Mouse (Mus musculus): ENCODE data around the gene Hivep2.

The Hivep2 gene

DNA sequence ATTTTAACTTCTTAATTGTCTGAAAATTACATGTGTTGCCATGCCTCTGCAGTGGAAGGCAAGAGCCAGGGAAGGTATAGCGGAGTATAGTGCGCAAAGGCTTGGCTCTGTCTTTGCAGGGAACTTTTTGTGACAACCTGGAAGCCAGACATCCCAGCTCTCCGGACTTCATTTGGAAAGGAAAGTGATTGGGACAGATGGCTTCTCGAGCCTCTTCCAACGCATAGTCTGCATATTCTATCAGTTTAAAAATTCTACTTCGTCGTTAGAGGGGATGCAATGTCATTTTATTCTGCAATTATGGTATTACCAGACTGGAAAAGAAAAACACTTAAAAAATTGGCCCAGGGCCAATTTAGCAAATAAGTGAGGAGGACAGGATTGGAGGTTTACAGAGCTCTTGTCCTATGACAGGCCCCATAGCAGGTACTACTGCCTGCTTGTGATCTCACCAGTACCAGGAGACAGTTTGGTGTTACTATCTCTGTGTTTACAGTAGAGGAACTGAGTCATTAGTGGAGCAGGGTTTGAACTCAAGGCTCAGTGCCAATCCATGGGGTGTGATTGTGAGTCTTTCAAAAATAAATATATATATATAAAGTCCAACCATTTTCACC is 7.8 kb downstream of the Hivep2 start:
- DNase-seq (ENCODE audit: low spot score) = no peak

DNA sequence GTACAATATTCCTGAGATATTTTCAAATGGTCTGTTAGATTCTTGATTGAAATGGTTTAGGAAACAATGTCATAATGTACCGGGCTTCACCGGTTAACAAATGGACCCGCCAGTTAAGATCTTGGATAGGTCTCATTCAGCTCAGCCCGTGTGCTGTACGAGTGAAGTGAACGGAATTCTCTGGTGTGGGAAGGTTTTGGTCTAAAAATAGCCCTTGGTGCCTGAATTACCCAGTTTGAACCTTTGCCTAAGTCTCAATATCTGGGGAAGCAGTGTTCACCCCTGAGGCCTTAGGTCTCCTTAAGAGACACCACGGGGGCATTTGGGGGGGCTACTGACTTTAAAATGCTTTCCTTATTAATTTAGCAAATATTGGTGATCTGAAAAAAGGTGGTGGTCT is 8.6 kb downstream of the Hivep2 start:
- DNase-seq (ENCODE audit: low spot score) = no peak

GRCm38 (mm10) chr10:13975861-13976260 is 10.0 kb downstream of the Hivep2 start:
- no peak for DNase-seq (ENCODE audit: low spot score)

- no peak for DNase-seq (ENCODE audit: low spot score)
These were observed 10.4 kb downstream of the Hivep2 start for GRCm38 (mm10) chr10:13976267-13976666.

GRCm38 (mm10) chr10:13982271-13982670 is 16.4 kb downstream of the Hivep2 start:
- DNase-seq (ENCODE audit: low spot score) = no peak

DNA sequence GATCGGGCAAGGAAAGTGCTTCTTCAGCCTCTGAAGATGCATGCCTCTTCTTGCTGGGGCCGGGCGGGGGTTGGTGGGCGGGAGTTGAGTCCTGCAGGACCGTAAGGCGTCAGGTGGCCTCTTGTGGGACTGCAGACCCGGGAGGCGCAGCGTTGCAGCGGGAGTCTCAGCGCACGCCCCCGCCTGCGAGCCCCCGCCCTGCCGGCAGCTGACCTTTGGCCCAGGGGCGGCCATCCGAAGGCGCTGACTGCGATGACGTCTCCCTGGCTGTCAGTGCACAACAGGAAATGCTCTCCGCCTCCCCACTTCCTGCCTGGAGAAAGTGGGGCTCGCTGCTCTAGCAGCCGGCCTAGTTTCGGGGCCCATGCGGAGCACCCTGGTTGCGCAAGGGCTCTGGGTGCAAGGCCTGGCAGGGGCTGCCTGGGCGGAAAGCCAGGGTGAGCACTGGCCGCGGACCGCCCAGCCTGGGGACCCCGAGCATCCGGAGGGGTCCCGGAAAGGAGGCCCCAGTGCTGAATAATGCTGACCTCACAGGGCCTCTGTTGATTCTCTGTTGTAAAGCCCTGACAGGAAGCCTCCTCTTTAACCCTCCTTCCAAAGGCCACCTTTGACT is 17.0 kb downstream of the Hivep2 start:
- DNase-seq (ENCODE audit: low spot score) = peak; percentile 91

DNA sequence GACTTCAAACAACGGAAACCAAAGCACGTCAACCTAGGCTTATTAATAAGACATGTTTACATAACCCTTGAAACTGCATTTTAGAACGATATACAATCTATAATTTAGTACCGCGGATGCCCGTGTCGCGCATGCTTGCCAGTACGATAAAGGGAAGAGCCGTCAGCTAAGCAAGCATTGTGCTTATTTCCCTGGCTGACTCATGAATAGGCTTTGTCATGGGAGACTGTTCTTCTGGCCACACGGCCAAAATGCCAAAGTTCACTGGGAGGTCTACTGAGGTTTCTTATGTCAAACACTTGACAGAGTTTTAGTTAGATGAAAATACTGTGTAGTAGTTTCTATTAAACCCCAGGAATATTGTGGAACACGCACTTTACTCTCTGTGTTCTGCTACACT is 17.8 kb downstream of the Hivep2 start:
- peak; percentile 27 for DNase-seq (ENCODE audit: low spot score)

DNA sequence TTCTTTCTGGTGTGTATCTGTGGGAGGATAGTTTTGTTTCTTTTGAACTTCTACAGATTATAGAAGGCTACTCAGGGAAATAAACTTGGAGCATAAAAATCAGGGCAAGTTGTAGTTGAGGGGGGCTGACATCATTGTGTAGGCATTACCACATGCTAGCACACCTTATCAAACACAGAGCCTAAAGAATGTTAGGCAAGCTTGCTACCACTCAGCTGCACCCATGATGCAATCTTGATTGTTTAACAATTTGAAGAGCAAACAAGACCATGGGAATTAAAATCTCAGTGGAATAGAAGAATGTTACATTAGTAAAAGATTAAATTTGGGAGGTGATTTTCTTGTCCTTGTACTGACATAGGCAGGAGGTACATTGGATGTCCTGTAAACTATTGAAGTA is 18.4 kb downstream of the Hivep2 start:
- no peak for DNase-seq (ENCODE audit: low spot score)

DNA sequence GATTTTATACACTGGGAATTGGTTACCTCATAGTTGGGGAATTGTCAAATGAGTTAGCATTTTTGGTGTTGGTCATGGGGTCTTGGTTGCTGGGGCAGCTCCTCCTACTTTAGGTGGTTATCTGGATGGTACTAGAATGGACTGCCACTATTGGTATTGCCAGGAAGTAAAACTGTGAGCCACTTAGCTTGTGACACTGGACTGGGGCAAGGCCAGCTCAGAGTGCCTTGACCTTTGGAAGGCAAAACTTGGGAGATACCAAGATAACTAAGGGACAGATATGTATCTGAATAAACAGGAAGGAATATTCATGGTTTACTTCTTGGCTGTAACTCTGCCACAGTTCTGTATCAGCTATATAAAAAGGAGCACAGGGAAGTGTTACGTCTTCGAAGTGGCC is 20.7 kb downstream of the Hivep2 start:
- DNase-seq (ENCODE audit: low spot score) = no peak

- DNase-seq (ENCODE audit: low spot score) = no peak
These were observed 21.5 kb downstream of the Hivep2 start for GRCm38 (mm10) chr10:13987336-13987735.

GRCm38 (mm10) chr10:13988280-13988679 is 22.4 kb downstream of the Hivep2 start:
- DNase-seq (ENCODE audit: low spot score) = no peak

GRCm38 (mm10) chr10:13988757-13989156 is 22.9 kb downstream of the Hivep2 start:
- no peak for DNase-seq (ENCODE audit: low spot score)

DNA sequence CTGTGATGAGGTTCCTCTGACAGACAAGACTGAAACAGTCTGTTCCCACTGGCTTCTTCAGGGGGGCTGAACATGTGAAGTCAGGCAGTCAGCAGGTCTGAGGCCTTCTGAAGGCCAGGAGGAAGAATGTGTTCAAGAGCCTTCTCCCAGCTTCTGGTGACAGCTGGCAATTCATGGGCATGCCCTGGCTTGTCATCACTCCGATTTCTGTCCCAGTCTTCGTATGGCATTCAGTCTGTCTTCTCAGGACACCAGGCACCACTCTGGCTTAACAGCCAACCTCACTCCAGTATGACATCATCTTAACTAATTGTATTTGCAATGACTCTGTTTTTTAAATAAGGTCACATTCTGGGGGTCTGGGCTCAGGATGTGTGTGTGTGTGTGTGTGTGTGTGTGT is 25.0 kb downstream of the Hivep2 start:
- no peak for DNase-seq (ENCODE audit: low spot score)

DNA sequence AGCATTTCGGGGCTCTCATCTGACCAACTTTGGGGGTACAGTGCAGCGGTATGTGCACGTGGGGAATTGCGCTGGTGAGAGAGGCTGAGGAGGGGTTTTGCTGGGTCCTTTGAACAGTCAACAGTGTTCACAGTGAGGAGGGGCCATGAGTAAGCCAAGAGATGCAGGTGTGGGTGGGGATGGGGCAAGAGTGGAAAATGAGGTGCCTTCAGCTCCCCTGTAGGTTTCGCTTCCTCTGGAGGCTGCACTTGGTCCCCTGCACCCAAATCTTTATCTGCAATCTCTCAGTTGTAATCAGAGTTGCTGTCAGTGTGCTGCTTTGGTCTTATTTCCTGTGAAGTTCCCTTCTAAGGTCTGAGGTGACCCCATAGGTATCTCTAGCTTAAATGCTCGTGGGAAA is 27.5 kb downstream of the Hivep2 start:
- no peak for DNase-seq (ENCODE audit: low spot score)

GRCm38 (mm10) chr10:13997336-13997735 is 31.5 kb downstream of the Hivep2 start:
- no peak for DNase-seq (ENCODE audit: low spot score)

- no peak for DNase-seq (ENCODE audit: low spot score)
These were observed 39.1 kb downstream of the Hivep2 start for GRCm38 (mm10) chr10:14004769-14005517.

DNA sequence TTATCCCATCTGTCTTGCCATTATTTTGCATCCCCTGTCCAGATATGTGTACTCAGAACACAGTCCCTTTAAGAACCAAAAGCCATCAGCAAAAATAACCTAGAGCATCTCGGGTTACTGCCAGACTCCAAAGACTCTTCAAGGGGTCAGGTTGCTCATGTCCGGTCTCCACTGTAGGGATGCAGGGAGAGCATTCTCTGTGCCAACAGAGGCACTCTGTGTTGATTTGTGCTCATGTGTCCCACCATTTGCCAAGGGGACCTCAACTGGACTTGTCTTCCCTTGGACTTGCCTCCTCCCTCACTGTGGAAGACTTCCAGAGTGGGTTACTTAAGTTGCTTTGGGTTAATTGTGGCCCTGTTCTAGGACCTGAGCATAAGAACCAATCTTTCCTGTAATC is 43.8 kb downstream of the Hivep2 start:
- DNase-seq (ENCODE audit: low spot score) = no peak

DNA sequence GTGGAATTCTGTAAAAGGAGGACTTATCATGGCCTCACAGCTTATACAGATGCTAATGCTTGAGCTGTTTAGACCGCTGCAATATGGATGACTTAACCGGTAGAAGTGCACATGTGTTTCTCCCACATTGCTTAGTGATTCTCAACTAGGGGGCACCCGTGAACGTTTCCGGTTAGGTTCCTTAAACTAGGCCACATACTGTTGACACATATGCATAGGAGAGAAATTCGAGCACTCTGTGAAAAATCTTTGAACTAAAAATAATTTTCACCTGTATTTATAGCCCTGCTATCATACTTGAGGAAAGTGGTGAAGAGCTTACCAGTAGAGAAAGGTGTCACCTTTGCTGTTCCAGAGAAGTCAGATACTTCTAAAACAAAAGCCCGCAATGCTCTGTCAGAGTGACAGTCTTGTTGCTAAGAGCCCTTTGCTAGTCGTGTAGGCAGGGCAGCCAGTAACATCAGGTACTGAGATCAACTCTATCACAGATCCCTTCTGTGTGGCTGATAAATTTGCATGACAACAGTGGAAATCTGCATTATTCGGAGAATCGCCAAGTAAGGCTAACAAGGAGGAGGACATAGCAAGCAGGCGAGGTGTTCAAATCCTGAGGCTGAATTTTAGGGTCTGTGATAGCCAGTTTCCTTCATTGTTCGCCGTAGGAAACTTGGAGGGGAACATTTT is 50.6 kb downstream of the Hivep2 start:
- DNase-seq (ENCODE audit: low spot score) = no peak

DNA sequence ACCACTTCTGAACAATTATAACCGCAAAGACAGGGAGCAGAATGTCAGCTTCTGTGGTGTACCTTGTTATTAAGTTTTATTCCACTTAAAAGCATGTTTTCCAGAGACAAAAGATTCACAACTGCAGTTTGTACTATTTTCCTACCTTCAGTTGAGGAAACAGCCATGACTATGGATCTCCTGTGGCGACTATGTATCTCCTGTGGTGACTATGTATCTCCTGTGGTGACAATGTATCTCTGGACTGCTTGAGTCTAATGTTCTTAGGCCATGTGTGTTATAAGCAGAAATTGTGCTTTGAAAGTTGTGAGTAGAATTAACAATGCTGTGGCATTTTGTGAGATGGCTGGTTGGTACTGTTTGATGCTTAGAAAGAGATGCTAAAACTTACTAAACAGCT is 51.5 kb downstream of the Hivep2 start:
- no peak for DNase-seq (ENCODE audit: low spot score)

- DNase-seq (ENCODE audit: low spot score) = peak; percentile 30
These were observed 52.0 kb downstream of the Hivep2 start for GRCm38 (mm10) chr10:14017822-14018364.

DNA sequence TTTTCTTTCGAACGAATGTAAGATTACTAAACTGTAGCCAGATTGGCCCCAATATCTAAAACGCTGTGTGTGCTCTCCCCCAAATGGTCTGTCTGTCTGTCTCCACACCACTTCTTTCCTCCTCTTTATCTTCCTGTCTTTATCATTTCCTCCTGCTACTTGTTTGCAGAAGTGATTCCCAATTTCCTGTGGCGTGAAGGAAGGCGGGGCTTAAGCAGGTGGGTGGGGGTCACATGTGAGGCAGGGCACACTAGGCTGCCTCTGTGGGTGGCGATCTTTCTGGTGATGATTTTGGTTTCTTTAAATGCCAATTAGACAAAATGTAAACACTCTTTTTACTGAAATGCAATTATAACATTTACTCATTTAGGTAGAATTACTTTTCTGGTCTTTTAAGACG is 52.8 kb downstream of the Hivep2 start:
- no peak for DNase-seq (ENCODE audit: low spot score)

GRCm38 (mm10) chr10:14019198-14019597 is 53.3 kb downstream of the Hivep2 start:
- no peak for DNase-seq (ENCODE audit: low spot score)

DNA sequence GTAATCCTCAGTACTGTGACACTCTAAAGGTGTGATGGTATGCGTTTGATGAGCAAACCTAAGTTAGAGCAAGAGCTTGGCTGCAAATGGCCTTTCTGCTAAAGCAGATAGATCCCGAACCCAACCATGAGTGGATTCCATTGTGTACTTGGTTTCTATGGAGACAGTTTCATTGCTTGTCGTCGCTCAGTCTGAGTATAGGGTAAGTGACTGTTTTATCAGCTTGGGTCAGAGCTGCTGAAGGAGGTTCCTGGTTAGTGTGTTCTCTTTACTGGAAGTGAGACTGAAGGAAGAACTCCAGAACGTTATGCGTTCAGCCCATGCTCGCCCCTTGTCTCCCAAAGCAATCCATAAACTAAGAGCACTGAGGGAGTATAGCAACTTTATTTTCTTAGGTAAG is 54.4 kb downstream of the Hivep2 start:
- DNase-seq (ENCODE audit: low spot score) = no peak
